In genomic region chr11:55239496-55239895, GRCm38 (mm10) we compare ENCODE assay signal across 26 mouse cellular contexts. TPM values are rescaled to one million over a fixed set of nuclear protein-coding genes. Genes with fewer than 3 reads are reported as not detected.
"Had no signal": no experiment of that assay in that cellular context is flagged by ENCODE, and none has a peak within 500 bp of the region (broad histone marks: within the 10 kb centered on the region; RNA-seq: fewer than 3 reads in every experiment).

No protein-coding gene starts in this region.

- H3K4me2 ChIP-seq: heart, embryonic 12.5 days; hindbrain, embryonic 14.5 days; intestine, embryonic 15.5 days; kidney, embryonic 15.5 days; limb, embryonic 12.5 days had no signal

- H3K27ac ChIP-seq: gastrocnemius, adult 2 months; heart, embryonic 10.5 days; hindbrain, embryonic 10.5 days; hindbrain, embryonic 14.5 days; intestine, embryonic 15.5 days; kidney, embryonic 15.5 days; kidney, postnatal 0 days; left cerebral cortex, adult 2 months; limb, embryonic 10.5 days; limb, embryonic 12.5 days had no signal

- DNase-seq: gastrocnemius, adult 2 months; gastrocnemius, postnatal 10 days; gastrocnemius, postnatal 25 days; heart, adult 18-20 months; heart, postnatal 10 days; heart, postnatal 4 days; kidney, adult 11 months; kidney, adult 2 months; kidney, adult 9 months; kidney, postnatal 14 days; kidney, postnatal 36 days; layer of hippocampus, adult 9-11 months; layer of hippocampus, postnatal 36 days had no signal

- H3K9me3 ChIP-seq: heart, embryonic 10.5 days; heart, embryonic 12.5 days; hindbrain, embryonic 10.5 days; intestine, embryonic 15.5 days; kidney, embryonic 15.5 days; limb, embryonic 10.5 days; limb, embryonic 12.5 days had no signal

- H3K27me3 ChIP-seq: heart, embryonic 12.5 days; intestine, embryonic 15.5 days; kidney, embryonic 15.5 days; limb, embryonic 12.5 days had no signal

- ATAC-seq: hindbrain, embryonic 16.5 days; inflammation-experienced regulatory T-cells, adult 6 months; intestine, embryonic 15.5 days had no signal

- H3K4me3 ChIP-seq: gastrocnemius, adult 2 months; heart, embryonic 10.5 days; heart, embryonic 12.5 days; hindbrain, embryonic 10.5 days; intestine, embryonic 15.5 days; kidney, embryonic 15.5 days; left cerebral cortex, adult 2 months; limb, embryonic 10.5 days; limb, embryonic 12.5 days had no signal

- H3K4me1 ChIP-seq: heart, embryonic 12.5 days; intestine, embryonic 15.5 days; kidney, embryonic 15.5 days; limb, embryonic 10.5 days; limb, embryonic 12.5 days had no signal

- H3K36me3 ChIP-seq: heart, embryonic 10.5 days; heart, embryonic 12.5 days; hindbrain, embryonic 10.5 days; intestine, embryonic 15.5 days; kidney, embryonic 15.5 days; limb, embryonic 10.5 days; limb, embryonic 12.5 days had no signal

- H3K9ac ChIP-seq: heart, embryonic 12.5 days; hindbrain, embryonic 14.5 days; intestine, embryonic 15.5 days; kidney, embryonic 15.5 days; limb, embryonic 12.5 days had no signal

RNA-seq across cellular contexts. Expression of gene Slc36a2, which starts 54.6 kb away (rescaled TPM):
- total RNA-seq: liver, adult 2 months had no signal
- polyA plus RNA-seq: liver, adult 2 months had no signal
